Mouse (Mus musculus) gastrocnemius, postnatal 10 days (tissue): ENCODE results near the gene Ddx23. TPM values are rescaled to one million over a fixed set of nuclear protein-coding genes. Genes with fewer than 3 reads are reported as not detected.

Experiments
- DNase-seq: peaks from one replicate; pipeline ENCODE4 v3.0.0; 2021; ENCODE audit warnings: mixed read lengths
- total RNA-seq, 2 experiments: library from RNA; stranded (reverse); gene quantifications; 2 replicates each; pipeline ENCODE4 v1.2.3; 2021

The Ddx23 gene
- total RNA-seq, 2 experiments from 2014 or later, result 53.6 to 57.6 TPM

DNA sequence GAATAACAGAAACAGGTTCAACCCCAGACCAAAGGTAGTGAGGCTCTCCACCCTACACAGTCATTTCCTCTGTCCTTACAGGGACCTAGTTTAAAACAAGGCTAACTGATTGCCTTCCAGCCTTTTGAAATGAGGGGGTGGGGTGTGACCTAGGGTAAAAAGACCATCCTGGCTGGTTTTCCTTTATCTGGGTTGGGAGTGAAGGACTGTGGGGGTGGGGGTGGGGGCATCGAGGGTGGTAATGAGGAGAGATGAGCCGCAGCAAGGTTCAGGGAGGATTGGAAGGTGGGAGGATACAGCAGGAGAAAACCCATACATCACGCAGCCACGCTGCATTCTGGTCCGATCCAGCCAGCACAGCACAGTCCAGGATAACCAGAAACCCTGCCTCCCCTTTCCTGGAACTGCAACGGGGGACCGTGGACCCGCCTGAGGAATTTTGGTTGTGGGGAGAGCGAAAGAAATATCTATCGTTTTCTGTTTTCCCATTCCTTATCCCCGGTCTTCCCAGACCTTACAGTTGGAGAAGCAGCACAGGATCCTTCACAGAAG lies 12.4 kb upstream of the Ddx23 start:
- DNase-seq, result no peak

DNA sequence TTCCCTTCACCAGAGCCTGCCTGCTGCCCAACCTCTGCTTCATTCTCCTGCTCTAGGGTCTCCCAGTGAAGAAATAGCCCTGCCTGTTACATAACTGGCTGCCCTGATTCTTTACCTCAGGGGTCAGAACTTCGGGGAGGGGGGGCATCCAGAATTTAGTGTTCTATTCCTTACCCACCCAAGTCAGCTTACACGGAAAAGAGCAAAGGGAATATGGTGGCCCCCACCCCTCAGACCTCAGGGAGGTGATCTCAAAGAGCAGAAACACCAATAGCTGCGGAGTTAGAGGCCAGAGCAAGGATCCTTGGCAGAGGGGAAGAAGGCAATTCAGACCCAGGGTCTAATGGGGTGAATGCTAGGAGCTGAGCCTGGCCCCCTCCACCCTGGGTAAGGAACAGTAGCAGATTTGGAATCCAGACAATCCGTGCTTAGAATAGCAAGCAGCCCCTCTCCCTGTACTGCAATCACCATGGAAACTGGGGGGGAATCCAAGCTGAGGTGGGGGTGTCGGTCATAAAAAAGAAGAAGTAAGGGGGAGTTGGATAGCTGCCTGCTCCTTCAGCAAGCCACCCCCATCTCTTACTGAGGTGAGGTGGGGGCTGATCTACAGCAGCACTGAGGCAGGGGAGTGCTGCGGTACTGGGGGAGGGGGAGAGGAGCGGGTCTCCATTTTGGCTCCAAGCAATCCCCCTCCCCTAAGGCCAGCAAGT lies 11.7 kb upstream of the Ddx23 start:
- DNase-seq, result no peak

- DNase-seq, result no peak
These were observed 11.0 kb upstream of the Ddx23 start for GRCm38 (mm10) chr15:98673732-98674131.

DNA sequence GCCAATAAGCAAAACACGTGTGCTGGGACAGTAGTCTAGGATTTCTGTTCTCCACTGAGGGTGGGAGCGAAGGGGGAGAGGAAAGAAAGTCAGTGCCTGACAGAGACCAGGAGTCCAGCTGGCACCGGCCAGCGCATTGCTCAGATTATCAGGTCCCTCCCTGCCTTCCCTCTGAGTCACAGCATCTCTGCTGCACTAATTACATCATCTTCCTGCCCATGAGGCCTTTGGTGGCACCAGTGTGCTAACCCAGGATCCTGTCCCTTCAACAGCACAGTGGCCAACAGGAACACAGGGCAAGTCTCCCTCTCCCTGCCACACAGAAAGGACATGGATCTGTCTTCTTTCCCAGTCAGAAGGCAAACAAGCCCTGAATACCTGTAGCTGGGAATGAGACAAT lies 9.9 kb upstream of the Ddx23 start:
- no peak for DNase-seq

DNA sequence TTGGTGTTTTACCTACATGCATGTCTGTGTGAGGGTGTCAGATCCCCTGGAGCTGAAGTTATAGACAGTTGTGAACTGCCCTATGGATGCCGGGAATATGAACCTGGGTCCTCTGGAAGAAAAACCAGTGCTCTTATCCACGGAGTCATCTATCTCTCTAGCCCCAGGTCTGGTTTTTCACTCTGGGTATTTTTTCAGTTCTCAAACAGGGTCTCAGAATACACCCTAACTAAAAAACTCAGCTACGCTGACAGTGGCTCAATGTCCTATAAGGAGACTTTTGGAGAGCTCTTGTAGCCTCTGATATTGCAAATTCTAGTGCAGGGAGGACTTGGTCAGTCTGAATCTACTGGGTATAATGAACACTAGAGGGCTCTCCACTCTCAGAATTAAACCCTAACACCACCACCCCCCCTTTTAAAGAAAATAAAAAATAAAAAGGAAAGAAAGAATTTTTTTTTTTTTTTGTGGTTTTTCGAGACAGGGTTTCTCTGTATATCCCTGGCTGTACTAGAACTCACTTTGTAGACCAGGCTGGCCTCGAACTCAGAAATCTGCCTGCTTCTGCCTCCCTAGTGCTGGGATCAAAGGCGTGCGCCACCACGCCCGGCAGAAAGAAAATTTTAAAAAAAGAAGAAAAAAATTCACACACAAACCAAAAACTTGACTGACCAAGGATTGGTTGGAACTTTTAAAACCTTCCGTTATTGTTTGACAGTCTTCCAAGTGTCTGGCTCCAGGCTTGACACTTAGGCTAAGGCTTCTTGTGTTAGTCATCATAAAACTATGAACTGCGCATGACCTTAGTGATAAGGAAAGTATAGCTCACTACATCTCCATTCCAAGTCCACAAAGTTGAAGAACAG lies 1.6 kb upstream of the Ddx23 start:
- DNase-seq, result no peak

DNA sequence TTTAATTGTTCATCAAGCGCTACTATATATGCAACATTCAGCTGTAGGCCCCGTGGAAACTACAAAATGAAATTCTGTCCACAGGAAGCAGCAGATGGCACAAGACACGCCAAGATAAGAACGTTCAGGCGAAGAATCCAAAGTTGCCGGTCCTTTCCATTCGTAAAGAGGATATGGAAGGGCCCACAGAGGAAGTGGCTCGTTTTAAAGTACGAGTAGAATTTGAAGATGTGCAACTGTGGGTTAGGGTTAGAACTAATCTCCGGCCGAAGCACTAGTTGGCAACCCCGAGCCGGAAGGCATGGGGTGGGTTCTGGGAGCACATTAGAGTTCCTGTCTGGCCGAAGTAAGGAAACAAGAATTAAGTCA lies 512 bp downstream of the Ddx23 start:
- DNase-seq, result no peak

- no peak for DNase-seq
These were observed 5.5 kb downstream of the Ddx23 start for GRCm38 (mm10) chr15:98656982-98657751.

- DNase-seq, result no peak
These were observed 10.5 kb downstream of the Ddx23 start for GRCm38 (mm10) chr15:98652174-98652573.

GRCm38 (mm10) chr15:98651431-98651830 lies 11.3 kb downstream of the Ddx23 start:
- DNase-seq, result no peak

GRCm38 (mm10) chr15:98648071-98648470 lies 14.6 kb downstream of the Ddx23 start:
- DNase-seq, result no peak

GRCm38 (mm10) chr15:98647308-98647707 lies 15.4 kb downstream of the Ddx23 start:
- DNase-seq, result no peak

DNA sequence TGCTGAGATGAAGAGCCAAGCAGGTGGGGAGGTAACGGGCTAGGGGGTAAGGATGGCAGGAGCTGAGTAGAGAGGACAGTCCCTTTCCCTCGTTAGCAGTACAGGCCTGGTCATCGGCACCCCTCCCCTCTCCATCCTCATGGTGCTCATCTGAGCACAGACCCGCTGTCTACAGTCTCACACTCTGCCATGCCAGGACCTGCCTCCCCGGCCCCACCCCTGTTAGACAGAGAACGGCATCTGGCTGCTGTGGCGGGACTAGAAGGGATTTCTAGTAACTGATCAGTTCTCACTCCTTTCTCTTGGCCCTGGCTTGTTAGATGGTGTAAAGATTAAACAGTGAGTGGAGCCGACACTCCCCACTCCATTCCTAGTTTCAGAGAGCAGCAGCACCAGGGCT lies 16.0 kb downstream of the Ddx23 start:
- DNase-seq, result no peak

GRCm38 (mm10) chr15:98645057-98646026 lies 17.4 kb downstream of the Ddx23 start:
- no peak for DNase-seq

DNA sequence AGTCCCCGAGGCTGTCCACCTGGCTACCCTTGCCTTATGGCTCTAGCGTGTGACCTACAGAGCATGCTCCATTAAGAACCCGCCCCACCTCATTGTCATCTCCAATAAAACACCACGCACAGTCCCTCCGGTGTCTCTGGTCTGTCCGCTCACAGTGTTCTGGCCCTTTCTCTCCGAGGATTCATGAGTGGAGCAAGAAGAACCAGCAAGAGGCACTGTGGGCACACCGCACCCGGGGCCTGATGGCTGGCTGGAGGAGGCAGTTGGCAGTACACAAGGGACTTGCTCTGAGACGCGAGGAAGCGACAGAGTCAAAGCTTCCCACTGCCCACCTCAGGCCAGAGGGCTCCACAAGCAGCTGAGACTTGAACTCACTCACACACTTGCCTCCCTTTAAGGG lies 18.3 kb downstream of the Ddx23 start:
- DNase-seq, result no peak

DNA sequence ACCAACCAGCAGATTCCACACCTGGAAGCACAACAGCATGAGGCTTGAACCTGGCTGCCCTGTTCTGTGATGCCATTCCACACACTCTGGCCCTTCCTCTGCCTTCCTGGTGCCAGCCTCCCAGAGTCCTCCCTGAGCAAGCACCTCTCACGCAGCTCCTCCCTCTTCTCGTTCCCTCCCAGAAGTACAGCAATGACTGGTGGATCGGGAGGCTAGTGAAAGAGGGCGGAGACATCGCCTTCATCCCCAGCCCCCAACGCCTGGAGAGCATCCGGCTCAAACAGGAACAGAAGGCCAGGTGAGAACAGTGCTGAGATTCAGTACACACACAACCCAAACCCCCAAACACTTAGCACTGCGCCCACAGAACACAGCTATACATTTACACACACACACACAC lies 22.5 kb downstream of the Ddx23 start:
- no peak for DNase-seq

DNA sequence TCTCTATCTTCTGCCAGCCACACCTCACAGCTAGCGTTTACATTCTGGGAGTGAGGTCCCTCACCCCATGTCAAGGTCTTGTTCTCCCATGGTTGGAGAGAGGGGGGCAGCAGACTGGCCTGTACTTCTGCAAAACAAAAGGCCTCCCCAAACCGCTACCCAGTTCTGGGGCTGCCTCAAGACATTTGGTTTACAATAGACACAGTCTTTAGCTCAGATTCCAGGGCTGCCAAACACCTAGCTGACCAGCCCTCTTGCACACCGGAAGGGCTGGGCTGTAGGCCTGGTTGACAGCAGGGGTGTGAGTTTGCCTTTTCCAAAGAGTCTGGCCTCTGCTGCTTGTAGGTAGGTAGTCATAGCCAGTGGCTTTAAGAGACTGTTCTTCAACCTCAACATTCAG lies 25.5 kb downstream of the Ddx23 start:
- DNase-seq, result no peak

DNA sequence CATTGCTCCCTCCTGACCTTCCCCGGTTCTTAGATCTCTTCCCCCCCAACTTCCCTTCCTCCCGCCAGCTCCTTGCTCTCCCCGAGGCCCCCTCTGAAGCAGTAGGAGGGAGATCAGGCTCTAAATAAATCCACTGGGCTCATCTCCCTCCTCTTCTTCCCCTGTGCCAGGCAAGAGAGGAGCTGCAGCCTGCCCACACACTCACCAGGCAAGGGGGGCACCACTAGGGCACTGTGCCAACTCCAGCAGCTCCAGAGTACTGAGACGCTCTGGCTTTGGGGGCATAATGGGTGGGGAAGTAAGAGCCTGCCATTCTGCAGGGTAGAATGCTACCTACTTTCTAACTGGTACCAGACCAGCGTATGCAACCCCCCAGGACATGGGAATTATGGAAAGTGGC lies 26.2 kb downstream of the Ddx23 start:
- DNase-seq, result no peak

DNA sequence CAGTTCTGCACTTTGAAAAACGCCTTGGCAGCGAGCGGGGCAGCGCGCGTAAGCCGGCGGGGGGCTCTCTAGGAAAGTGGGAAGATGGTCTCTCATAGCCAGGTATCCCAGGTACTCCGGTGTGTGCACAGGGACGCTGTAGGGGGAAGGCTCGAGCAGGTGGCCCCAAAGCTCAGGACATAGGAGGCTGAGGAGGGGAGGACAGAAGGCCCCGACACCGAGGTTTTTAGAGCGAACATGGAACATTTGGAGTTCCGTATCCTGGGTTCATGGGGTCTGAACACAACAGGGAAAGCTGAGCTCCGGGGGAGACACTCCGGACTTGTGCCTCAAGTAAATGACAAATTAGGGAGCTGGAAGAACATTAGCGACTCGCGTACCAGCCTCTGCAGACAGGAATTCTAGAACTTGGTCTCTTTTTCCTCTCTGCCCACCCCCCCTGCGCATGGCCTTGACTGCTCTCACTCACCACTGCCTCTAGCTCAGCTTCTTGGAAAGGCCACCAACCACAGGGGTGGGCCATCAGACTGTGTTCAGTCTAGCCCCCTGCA lies 27.3 kb downstream of the Ddx23 start:
- DNase-seq, result no peak

- DNase-seq, result peak; percentile 77
These were observed 28.1 kb downstream of the Ddx23 start for GRCm38 (mm10) chr15:98634541-98635081.

GRCm38 (mm10) chr15:98633822-98634470 lies 28.7 kb downstream of the Ddx23 start:
- no peak for DNase-seq
